Mouse (Mus musculus) spleen, postnatal 10 days (tissue): Measurements from ENCODE around the gene Sh3d19.

Experiments used
- DNase-seq, 2 experiments: peaks; one replicate each; pipeline ENCODE4 v3.0.0; 2021 to 2022; ENCODE audit warnings: low spot score in 2 of 2

Gene Sh3d19

DNA sequence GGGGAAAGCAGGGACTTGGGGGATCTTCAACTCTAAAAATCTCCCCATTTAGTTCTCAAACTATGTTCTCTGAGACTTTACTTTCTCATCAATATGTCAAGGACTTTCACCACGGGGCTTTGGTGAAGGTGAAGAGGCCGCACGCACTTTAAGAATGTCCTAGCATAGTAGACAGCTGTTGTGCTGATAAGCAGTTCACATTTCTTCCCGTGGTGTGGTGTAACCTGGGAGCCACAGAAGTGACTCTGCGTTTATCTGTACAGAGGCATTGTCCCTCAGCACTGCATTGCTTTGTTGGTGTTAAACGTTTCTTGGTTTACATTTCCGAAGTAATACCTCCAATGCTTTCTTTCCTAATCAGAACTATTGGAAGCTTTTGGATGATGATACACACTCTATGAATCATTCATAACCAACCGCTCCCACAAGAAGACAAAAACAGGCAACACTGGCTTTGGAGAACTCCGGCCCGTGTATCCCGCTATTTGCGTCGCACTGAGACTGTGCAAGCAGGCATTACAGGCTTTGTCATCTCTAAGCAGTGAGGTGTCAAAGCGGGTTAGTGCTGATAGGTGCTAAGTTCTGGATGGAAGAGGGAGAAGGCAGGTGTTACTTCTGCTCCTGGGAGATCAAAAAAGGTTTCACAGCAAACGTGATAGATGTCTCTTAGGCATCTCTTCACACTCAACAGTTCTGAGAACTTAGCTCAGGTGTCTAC is 57.9 kb downstream of the Sh3d19 start:
- no peak for DNase-seq

DNA sequence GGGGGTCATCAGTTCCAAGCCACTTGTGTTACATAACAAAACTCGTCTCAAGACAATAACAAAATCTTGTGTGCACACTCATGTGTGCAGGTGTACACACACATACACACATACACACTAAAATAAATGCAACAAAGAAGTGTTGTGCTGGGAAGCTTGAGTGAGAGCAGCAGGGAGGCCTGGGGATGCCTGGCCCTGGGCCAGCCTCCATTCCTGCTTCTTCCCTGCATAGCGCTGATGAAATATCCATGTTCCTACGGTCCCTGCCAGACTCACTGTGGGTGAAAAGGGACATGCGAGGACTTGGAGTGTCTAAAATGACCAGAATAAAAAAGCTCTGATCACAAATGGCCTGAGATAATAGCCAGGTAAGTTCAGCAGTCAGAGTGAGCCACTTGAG is 59.7 kb downstream of the Sh3d19 start:
- DNase-seq = no peak

DNA sequence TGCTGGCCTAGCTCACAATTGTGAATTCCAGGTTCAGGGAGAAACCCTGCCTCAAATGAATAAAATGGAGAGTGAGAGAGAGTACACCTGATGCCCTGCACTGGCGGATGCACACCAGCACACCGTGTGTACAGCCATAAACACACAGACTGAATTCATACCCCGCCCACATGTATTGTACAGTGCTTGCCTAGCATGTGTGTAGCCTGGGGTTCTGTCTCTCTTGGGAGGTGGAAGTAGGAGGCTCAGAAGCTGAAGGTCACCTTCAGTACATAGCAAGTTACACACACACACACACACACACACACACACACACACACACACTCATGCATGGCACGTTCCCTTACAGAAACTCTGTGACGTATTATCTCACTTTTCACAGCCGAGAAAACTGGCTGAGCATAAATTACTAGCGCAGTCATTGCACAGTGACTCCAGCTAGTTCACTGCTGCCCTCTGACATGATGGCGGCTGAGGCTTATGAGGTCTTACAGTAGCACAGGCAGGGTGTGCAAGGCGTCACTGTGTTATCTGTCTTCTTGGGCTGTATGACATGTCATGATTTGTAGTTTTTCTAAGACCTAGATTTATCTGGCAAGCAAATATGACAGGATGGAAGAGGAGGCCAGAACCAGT is 62.7 kb downstream of the Sh3d19 start:
- no peak for DNase-seq

DNA sequence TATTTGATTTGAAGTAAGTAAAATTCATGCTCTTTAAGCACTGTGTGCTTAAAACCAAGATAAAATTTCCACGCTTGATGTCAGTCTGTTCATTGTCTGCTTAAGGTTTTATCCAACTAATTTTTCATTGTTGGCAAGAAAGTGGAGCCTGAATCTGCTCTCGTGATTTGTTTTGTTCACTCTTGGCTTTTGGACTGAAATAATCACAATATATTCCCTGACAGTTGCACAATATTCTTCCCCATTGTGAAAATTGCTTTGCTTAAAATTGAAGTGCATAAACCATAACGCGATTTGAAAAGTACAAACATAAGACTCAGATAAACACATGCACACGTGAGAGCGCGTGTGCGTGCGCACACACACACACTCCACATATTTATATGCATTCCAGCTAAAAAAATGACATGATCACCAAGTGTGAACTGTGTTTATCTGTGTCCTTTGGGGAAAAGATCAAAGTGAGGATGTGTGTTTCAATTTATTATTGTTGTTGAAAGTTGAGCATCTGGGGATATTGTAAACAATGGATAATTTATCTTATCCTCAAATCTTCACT is 67.1 kb downstream of the Sh3d19 start:
- no peak for DNase-seq

DNA sequence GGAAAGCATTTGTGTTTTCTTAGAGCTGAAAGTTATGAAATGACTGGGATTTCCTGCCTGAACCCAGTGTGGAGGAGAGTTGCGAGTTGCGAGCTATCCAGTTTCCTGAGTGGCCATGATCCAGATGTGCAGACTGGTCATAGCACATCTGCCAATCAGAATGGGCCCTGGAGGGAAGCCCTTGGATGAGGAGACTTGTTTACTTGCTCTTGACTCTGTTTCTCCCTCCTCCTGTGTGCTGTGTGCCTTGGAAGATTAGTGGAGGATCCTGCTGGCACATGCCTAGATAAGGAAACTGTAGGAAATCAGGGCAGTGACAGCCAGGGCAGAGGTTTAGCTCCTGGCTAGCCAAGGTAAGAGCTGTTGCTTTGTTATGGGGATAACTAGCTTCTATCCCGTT is 67.7 kb downstream of the Sh3d19 start:
- no peak for DNase-seq

DNA sequence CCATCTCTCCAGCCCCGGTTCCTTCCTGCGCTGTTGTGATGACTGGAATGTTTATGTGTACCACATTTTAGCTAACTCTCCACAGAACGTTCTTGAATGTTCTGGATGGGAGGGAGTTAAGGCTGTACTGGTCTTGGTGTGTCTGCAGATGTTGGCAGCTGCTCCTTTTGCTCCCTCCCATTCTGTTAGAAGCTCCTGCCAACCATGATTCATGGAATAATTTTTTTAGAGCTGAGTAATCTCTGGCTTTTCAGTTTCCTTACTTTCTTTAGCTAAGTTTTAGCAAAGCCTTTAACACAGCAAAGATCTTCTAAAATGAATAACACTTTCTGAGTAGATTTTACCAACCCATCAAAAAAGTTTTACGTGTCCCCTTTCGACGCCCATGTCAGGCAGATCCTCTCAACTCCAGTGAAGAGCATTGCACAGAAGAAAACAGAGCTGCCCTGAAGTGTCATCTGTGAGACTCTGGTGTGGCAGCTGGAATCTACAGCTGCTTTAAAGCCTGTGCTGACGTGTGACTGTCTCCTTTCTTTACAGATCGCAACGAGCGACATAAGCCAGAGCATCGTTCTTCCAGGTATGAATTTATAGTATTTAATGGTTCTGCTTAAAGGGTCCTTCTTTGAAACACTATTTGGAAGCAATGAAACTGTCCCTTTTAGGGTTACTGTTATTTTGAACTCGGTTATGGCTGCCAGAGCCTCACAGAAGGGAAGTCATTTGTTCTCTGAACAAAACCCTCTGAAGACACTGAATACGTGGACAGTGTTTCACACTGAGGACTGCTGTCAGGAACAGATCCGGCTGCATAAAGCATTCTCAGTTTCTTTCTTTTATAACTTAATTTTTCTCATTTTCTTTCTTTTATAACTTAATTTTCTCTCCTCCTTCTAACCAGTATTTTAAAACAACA is 69.6 kb downstream of the Sh3d19 start:
- no peak for DNase-seq

DNA sequence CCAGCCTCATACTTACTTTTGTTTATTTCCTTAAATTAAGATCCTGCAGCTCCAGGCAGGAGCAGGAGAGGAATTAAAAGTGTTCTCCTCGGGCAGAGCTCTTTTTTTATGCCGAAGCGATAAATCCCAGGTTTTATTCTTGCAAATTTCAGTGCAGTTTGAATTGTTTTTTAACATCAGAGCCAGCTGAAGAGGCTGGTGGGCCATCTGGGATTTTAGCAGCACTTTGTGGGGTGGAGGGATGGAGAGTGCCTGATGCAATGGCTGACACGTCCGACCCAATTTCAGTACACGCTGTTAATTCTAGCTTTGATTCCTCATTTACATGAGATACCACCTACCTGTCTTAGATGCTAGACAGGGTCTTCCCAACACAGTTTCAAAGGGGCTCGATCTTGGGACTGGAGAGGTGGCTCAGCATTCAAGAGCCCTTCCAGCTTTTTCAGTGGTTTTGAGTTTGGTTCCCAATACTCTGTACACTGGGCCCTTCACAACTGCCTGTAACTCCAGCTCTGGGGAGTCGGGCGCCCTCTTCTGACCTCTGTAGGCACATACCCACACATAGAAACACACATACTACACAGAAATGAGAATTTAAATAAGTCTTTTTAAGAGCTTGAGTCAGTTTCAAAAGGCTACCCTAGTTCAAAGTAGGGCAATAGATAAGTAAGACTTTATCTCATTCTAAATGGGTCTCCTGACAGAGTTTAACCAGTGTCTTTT is 76.9 kb downstream of the Sh3d19 start:
- DNase-seq = no peak

DNA sequence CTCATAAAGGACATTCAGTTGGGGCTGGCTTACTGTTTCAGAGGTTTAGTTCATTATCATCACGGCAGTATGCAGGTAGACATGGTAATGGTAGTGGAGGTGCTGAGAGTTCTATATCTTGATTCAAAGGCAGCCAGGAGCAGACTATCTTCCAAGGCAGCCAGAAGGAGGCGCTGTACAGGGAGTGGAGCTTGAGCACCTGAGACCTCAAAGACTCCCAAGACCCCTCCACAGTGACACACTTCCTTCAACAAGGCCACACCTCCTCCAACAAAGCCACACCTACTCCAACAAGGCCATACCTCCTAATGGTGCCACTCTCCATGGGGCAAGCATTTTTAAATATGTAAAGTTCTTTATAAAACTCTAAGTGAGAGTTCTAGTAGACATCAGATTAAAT is 78.1 kb downstream of the Sh3d19 start:
- DNase-seq = no peak

DNA sequence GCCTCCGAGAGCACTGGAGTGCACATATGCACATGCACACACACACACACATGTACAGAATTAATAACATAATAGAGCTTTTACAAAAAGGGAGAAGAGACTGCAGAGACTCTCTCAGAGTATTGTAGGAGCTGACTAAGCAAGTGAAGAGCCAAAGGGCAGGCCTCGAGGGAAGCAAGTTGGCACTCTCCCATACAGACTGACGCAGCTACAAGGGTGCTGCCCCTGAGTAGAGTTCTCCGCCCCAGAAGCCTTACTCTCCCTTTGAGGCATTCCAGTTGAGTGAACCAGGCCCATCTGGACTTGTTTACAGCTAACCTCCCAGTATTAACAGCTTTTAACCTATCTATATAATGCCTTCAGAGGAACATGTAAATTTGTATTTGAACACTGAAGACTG is 85.8 kb downstream of the Sh3d19 start:
- DNase-seq = no peak

DNA sequence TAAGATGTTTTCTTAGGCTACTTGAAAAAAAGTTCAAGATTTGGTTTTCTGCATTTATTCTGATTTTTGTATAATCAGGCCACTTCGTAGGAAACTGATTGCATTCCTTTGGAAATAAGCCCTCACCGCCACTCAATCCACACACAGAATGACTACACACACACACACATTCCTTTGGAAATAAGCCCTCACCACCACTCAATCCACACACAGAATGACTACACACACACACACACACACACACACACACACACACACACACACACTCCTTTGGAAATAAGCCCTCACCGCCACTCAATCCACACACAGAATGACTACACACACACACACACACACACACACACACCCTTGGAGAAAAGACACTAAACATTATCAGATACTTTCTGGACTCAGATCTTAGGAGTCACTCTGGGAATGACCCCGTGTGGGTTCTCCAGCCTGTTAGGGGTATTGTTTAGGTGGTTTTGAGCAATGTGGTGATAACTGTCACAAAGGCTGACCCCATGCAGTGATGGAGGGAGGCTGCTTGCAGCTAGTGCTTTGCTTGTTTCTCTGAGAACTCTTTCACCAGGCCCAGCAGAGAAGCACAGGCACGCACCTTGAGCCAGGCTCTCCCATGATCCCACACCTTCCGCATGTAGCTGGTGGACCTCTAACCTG is 86.7 kb downstream of the Sh3d19 start:
- no peak for DNase-seq

DNA sequence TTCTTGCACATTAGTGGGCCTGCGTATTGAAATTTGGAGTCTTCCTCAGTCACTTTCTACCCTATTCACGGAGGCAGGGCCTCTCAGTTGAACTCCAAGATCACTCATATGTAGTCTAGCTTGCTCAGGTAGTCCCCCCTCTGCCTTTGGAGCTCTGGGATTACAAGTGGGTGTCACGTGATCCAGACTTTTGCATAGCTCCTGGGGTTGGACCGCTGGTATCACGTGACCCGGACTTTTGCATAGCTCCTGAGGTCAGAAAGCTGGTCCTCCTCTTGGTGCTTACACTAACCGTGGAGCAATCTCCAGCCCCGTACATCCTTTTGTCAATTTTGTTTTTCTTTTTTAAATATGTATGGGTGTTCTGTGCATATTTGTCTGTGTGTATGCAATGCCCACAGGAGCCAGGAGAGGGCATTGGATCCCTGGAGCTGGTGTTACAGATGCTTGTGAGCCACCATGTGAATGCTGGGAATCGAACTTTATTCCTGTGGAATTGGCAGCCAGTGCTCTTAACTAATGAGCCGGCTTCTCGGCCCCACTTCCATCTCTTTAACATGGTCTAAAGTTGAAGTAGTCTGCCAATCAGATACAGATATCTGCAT is 98.8 kb downstream of the Sh3d19 start:
- peak in 1 of 2 experiments; percentile 25 for DNase-seq

DNA sequence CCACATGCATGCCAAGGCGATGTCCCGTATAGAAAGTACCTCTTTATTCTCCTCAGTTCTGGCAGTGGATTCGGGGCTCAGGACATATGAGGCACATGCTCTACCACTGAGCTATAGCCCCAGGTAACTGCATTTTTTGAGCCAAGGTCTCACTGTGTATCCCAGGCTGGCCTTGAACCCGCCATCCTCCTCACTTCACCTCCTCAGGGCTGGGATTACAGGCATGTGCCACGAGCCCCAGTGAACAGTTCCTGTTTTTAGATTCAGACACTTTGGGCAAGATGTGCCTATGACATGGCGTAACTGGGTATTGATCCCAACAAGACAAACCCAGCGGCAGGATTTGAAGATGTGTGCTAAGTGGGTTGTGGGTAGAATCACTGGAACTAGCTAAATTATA is 99.9 kb downstream of the Sh3d19 start:
- DNase-seq = no peak

DNA sequence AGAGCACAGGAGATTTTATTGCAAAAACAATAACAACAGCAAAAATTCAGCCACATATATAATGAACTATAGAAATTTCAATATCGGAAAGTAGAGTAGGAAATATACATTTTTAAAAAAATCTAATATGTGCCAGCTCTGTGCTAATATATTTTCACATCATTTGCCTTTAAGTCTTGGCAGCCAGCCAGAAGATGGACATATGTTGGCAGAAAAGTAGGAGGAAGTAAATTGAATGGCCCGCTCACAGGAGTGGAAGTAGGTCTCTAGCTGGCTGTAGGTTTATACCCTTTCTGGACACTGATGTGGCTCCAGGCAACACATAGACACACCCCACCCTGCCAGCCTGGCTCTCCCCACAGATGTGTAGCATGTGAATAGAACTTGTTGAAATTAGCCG is 101.2 kb downstream of the Sh3d19 start:
- no peak for DNase-seq

DNA sequence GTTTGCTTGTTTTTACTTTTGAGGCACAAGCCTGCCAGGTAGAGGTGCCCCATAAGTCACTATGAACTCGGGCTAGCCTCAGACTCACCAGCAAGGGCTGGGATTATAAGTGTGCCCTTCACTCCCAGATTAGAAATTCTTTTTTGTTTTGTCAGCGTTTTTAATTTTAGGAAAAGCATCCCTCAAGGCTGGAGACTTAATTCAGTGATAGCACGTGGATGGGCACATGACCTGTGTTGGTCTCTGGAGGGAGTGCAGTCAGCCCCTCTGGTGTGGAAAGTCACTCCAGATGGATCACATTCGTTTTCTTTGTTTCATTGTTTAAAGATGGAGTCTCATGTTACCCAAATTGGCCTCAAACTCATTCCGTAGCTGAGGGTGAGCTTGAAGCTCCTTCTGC is 102.0 kb downstream of the Sh3d19 start:
- no peak for DNase-seq

DNA sequence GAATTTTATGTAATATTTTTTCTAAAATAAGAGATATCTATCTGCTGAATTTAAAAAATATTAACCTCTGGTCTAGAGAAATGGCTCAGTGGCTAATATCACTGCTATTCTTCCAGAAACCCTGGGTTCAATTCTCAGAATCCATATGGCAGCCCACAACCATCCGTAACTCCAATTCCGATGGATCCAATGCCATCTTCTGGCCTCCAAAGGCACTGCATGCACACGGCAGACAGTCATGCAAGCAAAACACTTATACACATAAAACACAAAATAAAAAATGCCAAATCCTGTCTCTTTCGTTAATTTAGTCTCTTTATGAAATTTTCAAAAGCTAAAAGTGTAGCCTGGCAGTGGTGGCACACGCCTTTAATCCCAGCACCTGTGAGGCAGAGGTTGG is 104.7 kb downstream of the Sh3d19 start:
- DNase-seq = no peak

DNA sequence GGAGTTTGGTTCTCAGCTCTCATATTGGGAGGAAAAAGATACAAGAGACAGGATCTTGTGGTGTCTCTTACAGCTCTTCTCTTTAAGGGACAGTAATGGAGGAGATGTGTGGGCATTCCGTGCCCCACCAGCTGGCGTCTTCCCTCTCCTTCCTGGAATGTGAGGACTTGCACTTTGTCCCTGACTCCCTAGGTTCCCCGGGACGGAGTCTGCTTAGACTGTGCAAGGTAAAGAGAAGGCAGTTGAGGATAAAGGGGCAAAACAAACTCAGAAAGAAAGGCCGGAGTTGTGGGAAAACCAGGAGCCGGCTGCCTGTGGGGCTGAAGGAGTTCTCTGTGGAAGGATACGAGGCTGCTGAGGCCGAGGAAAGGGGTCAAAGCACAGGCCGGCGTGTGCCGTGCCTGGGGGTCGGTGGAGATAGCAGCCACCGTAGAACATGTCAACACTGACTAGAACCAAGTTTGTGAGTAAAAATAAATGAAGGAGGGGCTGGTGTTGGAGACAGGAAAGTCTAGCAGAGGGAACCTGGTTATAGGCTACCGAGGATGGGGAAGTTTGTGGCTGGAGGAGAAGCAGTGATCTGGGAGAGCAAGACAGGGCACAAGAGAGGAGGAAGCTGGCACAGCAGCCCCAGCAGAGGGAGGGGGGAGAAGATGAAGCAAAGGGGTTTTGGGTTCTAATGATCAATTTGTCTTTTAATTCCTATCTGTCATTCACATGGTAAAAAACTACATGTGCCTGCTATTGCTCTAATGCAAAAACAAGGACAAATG is 105.8 kb downstream of the Sh3d19 start:
- no peak for DNase-seq

DNA sequence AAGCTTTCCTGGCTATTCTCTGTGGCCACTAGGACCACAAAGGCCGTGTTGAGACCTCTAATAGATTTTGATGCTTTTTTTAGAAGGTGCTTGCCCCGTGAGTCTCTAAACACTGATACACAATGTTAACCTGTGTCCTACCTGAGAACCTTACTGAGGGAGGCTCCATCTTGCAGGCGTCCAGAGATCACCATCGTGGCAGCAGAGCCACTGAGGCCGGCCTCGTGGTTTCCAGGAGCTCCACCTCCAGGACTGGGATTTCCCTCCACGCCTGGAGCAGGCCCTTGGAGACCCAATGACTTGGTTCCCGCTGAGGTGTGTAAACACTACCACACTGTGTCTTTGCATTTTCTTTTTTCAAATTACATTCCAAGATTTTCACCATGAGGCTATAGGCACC is 112.1 kb downstream of the Sh3d19 start:
- no peak for DNase-seq

DNA sequence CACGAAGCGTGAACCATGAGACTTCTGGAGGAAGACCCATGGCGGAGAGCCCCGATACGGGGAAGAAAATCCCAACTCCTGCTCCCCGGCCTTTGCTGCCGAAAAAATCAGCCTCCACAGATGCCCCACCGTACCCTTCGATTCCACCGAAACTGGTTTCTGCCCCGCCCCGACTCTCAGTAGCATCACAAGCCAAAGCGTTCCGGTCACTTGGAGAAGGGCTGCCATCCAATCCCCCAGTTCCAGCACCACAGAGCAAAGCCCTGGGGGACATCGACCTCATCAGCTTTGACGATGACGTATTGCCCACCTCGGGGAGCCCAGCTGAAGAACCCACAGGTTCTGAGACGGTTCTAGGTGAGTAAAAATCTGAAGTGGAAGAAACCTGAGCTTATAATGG is 114.1 kb downstream of the Sh3d19 start:
- no peak for DNase-seq

DNA sequence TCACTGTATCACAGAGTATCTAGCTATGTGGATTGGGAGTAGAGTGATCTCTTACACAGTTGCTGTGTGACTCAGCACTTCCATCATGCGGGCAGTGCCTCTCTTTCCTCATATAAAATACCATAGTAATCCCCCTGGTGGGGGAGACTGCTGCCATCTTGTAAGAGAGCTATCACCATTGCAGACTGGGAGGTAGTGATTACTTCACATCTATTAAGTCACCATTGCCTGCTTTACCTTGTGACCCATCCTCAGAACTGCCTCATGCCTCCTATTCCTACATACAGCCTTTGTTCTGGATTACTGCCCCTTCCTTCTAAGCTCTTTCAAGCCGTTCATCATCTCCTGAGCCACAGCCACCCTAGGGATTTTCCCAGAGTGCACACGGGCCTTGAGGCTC is 117.0 kb downstream of the Sh3d19 start:
- no peak for DNase-seq
